Comparison of ENCODE assay signal across 10 mouse cellular contexts in genomic region chr19:5052166-5052822, GRCm38 (mm10). TPM values are rescaled to one million over a fixed set of nuclear protein-coding genes. Genes with fewer than 3 reads are reported as not detected.
DNase-seq lines count a peak whose midpoint lies in the region; ATAC-seq and TF ChIP-seq lines count a peak whose summit lies in the region.
"Had no signal": no experiment of that assay in that cellular context is flagged by ENCODE, and none has a peak within 500 bp of the region (broad histone marks: within the 10 kb centered on the region; RNA-seq: fewer than 3 reads in every experiment).

No protein-coding gene starts in this region.

- ATAC-seq in erythroblast, adult 5-6 weeks (replicated peaks; ENCODE audit: low FRiP score, poor library complexity, severe bottlenecking) = no peak

- H3K27ac ChIP-seq in layer of hippocampus, adult 2 months = peak overlapping the region; percentile 98

- peak overlapping the region; percentile 65 for H3K4me3 ChIP-seq in layer of hippocampus, adult 2 months

- TF ChIP-seq CTCF in layer of hippocampus, adult 2 months (conservative IDR thresholded peaks at IDR 0.05) = no peak

- DNase-seq in gastrocnemius, postnatal 10 days = peak; percentile 31
- no peak for DNase-seq in gastrocnemius, adult 18-20 months (ENCODE audit: low spot score)
- no peak for DNase-seq in layer of hippocampus, adult 2 months (ENCODE audit: low spot score in 2 of 2)
- no peak for DNase-seq in layer of hippocampus, adult 9-11 months
- DNase-seq in 3134 (ENCODE audit: extremely low read depth, insufficient read length, low spot score) = peak; percentile 51
- peak; percentile 54 to 63 for DNase-seq in cerebellum, postnatal 25 days
- no peak for DNase-seq in urinary bladder, postnatal 10 days (ENCODE audit: low spot score)
- DNase-seq: kidney, postnatal 25 days; lung, postnatal 14 days had no signal

RNA-seq across cellular contexts. Expression of gene Rin1, which starts 2.0 kb away (rescaled TPM):
- total RNA-seq in gastrocnemius, postnatal 10 days (2021) = 1 to 10 TPM; 1.5 to 1.8 TPM
- total RNA-seq in gastrocnemius, adult 18-20 months (2021) = 1 to 10 TPM in 1 of 2 experiments, under 1 TPM in 1; 0.71 to 1.2 TPM
- total RNA-seq in layer of hippocampus, adult 2 months (2021) = 100 to 1,000 TPM; 117 to 119 TPM
- not detected in 2 replicates for total RNA-seq in erythroblast, adult 5-6 weeks (2015; ENCODE audit: low replicate concordance)
- 0.09 TPM in 1 of 2 replicates, not detected in the other for total RNA-seq in erythroblast, adult 5-6 weeks (2017; ENCODE audit: low replicate concordance)

RNA-seq across cellular contexts. Expression of gene Brms1, which starts 11.1 kb away (rescaled TPM):
- 10 to 100 TPM; 14.3 to 15.5 TPM for total RNA-seq in gastrocnemius, postnatal 10 days (2021)
- total RNA-seq in gastrocnemius, adult 18-20 months (2021) = 10 to 100 TPM; 14.8 to 15.3 TPM
- 10 to 100 TPM; 21.4 to 25.3 TPM for total RNA-seq in layer of hippocampus, adult 2 months (2021)
- 0.96 and 10.4 TPM in 2 replicates for total RNA-seq in erythroblast, adult 5-6 weeks (2015; ENCODE audit: low replicate concordance)
- total RNA-seq in erythroblast, adult 5-6 weeks (2017; ENCODE audit: low replicate concordance) = 12.7 and 17.6 TPM in 2 replicates

RNA-seq across cellular contexts. Expression of gene AC124502.3, which starts 13.6 kb away (rescaled TPM):
- total RNA-seq in gastrocnemius, postnatal 10 days (2021) = 1 to 10 TPM in 1 of 2 experiments, under 1 TPM in 1; 0.84 to 1.3 TPM
- 1 to 10 TPM in 1 of 2 experiments, under 1 TPM in 1; 0.50 to 1.2 TPM for total RNA-seq in gastrocnemius, adult 18-20 months (2021)
- 1 to 10 TPM; 4.1 to 7.6 TPM for total RNA-seq in layer of hippocampus, adult 2 months (2021)
- 0.38 TPM in 1 of 2 replicates, not detected in the other for total RNA-seq in erythroblast, adult 5-6 weeks (2015; ENCODE audit: low replicate concordance)
- 1.7 TPM in 1 of 2 replicates, not detected in the other for total RNA-seq in erythroblast, adult 5-6 weeks (2017; ENCODE audit: low replicate concordance)

RNA-seq across cellular contexts. Expression of gene B4gat1, which starts 13.7 kb away (rescaled TPM):
- total RNA-seq in gastrocnemius, postnatal 10 days (2021) = 10 to 100 TPM; 21.5 to 21.9 TPM
- 10 to 100 TPM; 18.7 to 23.2 TPM for total RNA-seq in gastrocnemius, adult 18-20 months (2021)
- 100 to 1,000 TPM; 112 to 130 TPM for total RNA-seq in layer of hippocampus, adult 2 months (2021)
- 0.84 and 1.2 TPM in 2 replicates for total RNA-seq in erythroblast, adult 5-6 weeks (2015; ENCODE audit: low replicate concordance)
- not detected in 2 replicates for total RNA-seq in erythroblast, adult 5-6 weeks (2017; ENCODE audit: low replicate concordance)

RNA-seq across cellular contexts. Expression of gene Cd248, which starts 15.6 kb away (rescaled TPM):
- 10 to 100 TPM; 45.2 to 60.2 TPM for total RNA-seq in gastrocnemius, postnatal 10 days (2021)
- 10 to 100 TPM in 1 of 2 experiments, 1 to 10 TPM in 1; 6.3 to 11.8 TPM for total RNA-seq in gastrocnemius, adult 18-20 months (2021)
- 1 to 10 TPM; 3.2 to 3.9 TPM for total RNA-seq in layer of hippocampus, adult 2 months (2021)
- total RNA-seq in erythroblast, adult 5-6 weeks (2015; ENCODE audit: low replicate concordance) = 0.84 TPM in 1 of 2 replicates, not detected in the other
- 0.09 and 0.42 TPM in 2 replicates for total RNA-seq in erythroblast, adult 5-6 weeks (2017; ENCODE audit: low replicate concordance)

Comparison
In these comparisons a context has a peak if more than half of its experiments do, and no peak if none do; other contexts are left out.
1. DNase-seq: peak in gastrocnemius, postnatal 10 days (single experiment), 3134 (single experiment) and cerebellum, postnatal 25 days (2 of 2); none in gastrocnemius, adult 18-20 months (single experiment), layer of hippocampus, adult 2 months (0 of 2), layer of hippocampus, adult 9-11 months (single experiment) and urinary bladder, postnatal 10 days (single experiment).
2. RNA of gene Rin1, which starts 2.0 kb away (total RNA-seq): 117 to 119 TPM in layer of hippocampus, adult 2 months; 1.5 to 1.8 TPM in gastrocnemius, postnatal 10 days, 0.71 to 1.2 TPM in gastrocnemius, adult 18-20 months and 0.09 TPM in erythroblast, adult 5-6 weeks; every median in the first group is over 10 times any median in the second.